Mouse (Mus musculus) liver, embryonic 14.5 days (tissue): ENCODE measurements around the gene H2afz.

Experiments used
- CTCF ChIP-seq: IDR thresholded peaks from 2 replicates; pipeline ENCODE4 v1.5.1; 2016; ENCODE audit warnings: antibody characterized with exemption, low read depth, control low read depth
- EP300 ChIP-seq: IDR thresholded peaks from 2 replicates; pipeline ENCODE4 v1.6.1; 2016; ENCODE audit warnings: antibody characterized with exemption, low read depth

GRCm38 (mm10) chr3:137896867-137897266 is 32.6 kb downstream of the H2afz start:
- no peak for TF ChIP-seq CTCF
- no peak for TF ChIP-seq EP300
